Mouse (Mus musculus): ENCODE results near the gene Rock2. TPM values are rescaled to one million over a fixed set of nuclear protein-coding genes. Genes with fewer than 3 reads are reported as not detected.

Gene Rock2
- 11.7 and 14.4 TPM in 2 replicates for polyA plus RNA-seq (2014; fragmentation: Nextera tagmentation; extraction: Ambion mirVana)

DNA sequence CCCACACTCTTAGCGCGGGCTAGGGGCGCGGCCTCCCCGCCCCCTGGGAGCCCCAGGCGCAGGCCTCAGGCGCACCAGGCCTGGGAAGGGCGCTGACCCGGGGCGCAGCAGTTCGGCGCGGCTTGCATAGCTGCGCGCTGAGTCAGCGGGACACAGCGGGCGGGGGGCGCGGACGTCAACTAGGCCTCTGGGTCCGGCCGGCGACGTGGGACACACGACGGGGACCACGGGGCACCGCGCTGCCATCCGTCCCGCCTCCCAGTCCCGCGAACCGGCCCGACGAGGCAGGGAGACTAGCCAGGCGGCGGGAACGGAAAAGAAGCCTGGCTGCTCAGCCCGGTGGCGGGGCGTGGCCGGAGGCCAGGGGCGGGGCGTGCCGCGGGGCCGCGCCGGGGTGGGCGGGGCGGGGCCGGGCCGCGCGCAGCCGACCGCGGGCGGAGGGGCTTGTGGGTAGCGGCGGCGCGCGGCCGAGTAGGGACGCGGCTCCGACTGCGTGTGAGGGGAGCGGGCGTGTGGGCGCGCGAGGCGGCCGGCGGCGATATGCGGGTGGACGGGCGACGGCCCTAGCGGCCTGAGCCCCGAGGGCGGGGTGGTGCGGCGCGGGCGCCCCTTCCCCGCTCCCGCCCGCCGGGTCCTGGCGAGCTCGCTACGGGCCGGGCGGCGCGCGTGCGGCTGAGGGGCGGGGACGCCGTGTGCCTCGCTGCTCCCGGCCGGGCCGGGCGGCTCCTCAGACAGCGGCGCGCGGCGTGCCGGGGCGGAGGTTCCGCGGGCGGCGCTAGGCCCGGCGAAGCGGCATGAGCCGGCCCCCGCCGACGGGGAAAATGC lies at the start of gene Rock2:
Gene Rock2, plus strand, starts transcription at position 500 of the 825 bp plus-strand sequence.
- under 1% methylated on average over 102 of the region's 130 CpGs for WGBS
- H3K27ac ChIP-seq (ENCODE audit: low read depth, low read length) = peak within 1 kb of the TSS; percentile 89
- peak within 1 kb of the TSS; percentile 92 for H3K9ac ChIP-seq (ENCODE audit: low read depth, low read length)
- DNase-seq (ENCODE audit: low spot score) (peak; percentile 91), ATAC-seq (replicated peaks; ENCODE audit: low FRiP score) (peak; percentile 88)
- H3K9me3 ChIP-seq (ENCODE audit: control insufficient read depth, low read length) = no peaks in the 10 kb centered on the region
- H3K36me3 ChIP-seq (ENCODE audit: control insufficient read depth, insufficient read depth, low read length) = no peaks in the 10 kb centered on the region
- peaks cover 24% of the 10 kb centered on the region for H3K4me1 ChIP-seq (replicated peaks; ENCODE audit: control insufficient read depth, insufficient read depth, low read length)
- H3K27me3 ChIP-seq (replicated peaks; ENCODE audit: control insufficient read depth, insufficient read depth, low read length) = no peaks in the 10 kb centered on the region
- H3K4me3 ChIP-seq (ENCODE audit: low read depth, low read length) = peak within 1 kb of the TSS; percentile 93
- H3K4me2 ChIP-seq = peak within 1 kb of the TSS; percentile 95

DNA sequence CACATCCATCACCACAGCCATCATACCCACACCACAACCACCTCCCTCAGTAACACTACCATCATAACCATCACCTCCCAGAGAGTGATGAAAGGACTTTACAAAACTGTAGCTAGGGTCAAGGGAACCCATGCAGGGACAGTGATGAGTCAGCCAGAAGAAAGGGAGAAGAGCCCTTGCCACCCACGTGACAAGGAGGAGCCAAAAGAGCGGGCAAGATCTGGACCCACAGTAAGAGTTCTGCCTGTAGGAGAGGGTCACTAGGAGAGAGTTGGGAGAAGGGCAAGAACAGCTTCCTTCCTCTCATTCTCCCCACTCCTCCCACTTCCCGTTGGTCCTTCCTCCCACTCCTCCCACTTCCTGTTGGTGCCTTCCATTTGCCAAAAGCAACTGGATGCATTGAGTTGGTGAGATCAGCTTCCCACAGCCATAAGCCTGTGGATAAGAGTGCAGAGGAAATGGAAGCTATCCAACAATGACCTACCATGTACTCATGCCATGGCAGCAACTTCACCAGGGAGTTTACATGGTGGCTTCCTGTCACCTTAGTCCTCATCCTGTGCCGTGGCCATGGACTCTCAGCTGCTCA lies 47.4 kb upstream of the Rock2 start:
- WGBS = 55% methylated on average over 4 of the region's 4 CpGs
- Histone ChIP-seq H3K4me1 (replicated peaks; ENCODE audit: control insufficient read depth, insufficient read depth, low read length) (no peaks in the 10 kb centered on the region), H3K9me3 (ENCODE audit: control insufficient read depth, low read length) (no peaks in the 10 kb centered on the region), H3K9ac (ENCODE audit: low read depth, low read length) (no peak overlapping the region), H3K27ac (ENCODE audit: low read depth, low read length) (no peak overlapping the region), H3K27me3 (replicated peaks; ENCODE audit: control insufficient read depth, insufficient read depth, low read length) (no peaks in the 10 kb centered on the region), H3K4me3 (ENCODE audit: low read depth, low read length) (no peak overlapping the region), H3K4me2 (no peak overlapping the region), H3K36me3 (ENCODE audit: control insufficient read depth, insufficient read depth, low read length) (no peaks in the 10 kb centered on the region)
- ATAC-seq (replicated peaks; ENCODE audit: low FRiP score) (no peak), DNase-seq (ENCODE audit: low spot score) (no peak)

GRCm38 (mm10) chr12:16848501-16848900 lies 46.2 kb upstream of the Rock2 start:
- no peak for ATAC-seq (replicated peaks; ENCODE audit: low FRiP score)
- Histone ChIP-seq H3K27ac (ENCODE audit: low read depth, low read length) (no peak overlapping the region), H3K4me2 (no peak overlapping the region), H3K36me3 (ENCODE audit: control insufficient read depth, insufficient read depth, low read length) (no peaks in the 10 kb centered on the region), H3K4me1 (replicated peaks; ENCODE audit: control insufficient read depth, insufficient read depth, low read length) (no peaks in the 10 kb centered on the region), H3K9ac (ENCODE audit: low read depth, low read length) (no peak overlapping the region), H3K4me3 (ENCODE audit: low read depth, low read length) (no peak overlapping the region), H3K9me3 (ENCODE audit: control insufficient read depth, low read length) (no peaks in the 10 kb centered on the region), H3K27me3 (replicated peaks; ENCODE audit: control insufficient read depth, insufficient read depth, low read length) (no peaks in the 10 kb centered on the region)
- DNase-seq (ENCODE audit: low spot score) = no peak
- WGBS = 83% methylated on average over 2 of the region's 2 CpGs

- no peaks in the 10 kb centered on the region for H3K36me3 ChIP-seq (ENCODE audit: control insufficient read depth, insufficient read depth, low read length)
- no peak overlapping the region for H3K4me2 ChIP-seq
- WGBS = 51% methylated on average over 2 of the region's 2 CpGs
- DNase-seq (ENCODE audit: low spot score) (no peak), ATAC-seq (replicated peaks; ENCODE audit: low FRiP score) (no peak)
- H3K27ac ChIP-seq (ENCODE audit: low read depth, low read length) = no peak overlapping the region
- H3K9me3 ChIP-seq (ENCODE audit: control insufficient read depth, low read length) = no peaks in the 10 kb centered on the region
- H3K9ac ChIP-seq (ENCODE audit: low read depth, low read length) = no peak overlapping the region
- H3K4me3 ChIP-seq (ENCODE audit: low read depth, low read length) = no peak overlapping the region
- H3K4me1 ChIP-seq (replicated peaks; ENCODE audit: control insufficient read depth, insufficient read depth, low read length) = no peaks in the 10 kb centered on the region
- H3K27me3 ChIP-seq (replicated peaks; ENCODE audit: control insufficient read depth, insufficient read depth, low read length) = no peaks in the 10 kb centered on the region
Observed at GRCm38 (mm10) chr12:16849821-16850220, 44.9 kb upstream of the Rock2 start.

GRCm38 (mm10) chr12:16850431-16851375 lies 44.0 kb upstream of the Rock2 start:
- Histone ChIP-seq H3K4me3 (ENCODE audit: low read depth, low read length) (no peak overlapping the region), H3K4me1 (replicated peaks; ENCODE audit: control insufficient read depth, insufficient read depth, low read length) (no peaks in the 10 kb centered on the region), H3K9me3 (ENCODE audit: control insufficient read depth, low read length) (no peaks in the 10 kb centered on the region), H3K9ac (ENCODE audit: low read depth, low read length) (no peak overlapping the region), H3K27me3 (replicated peaks; ENCODE audit: control insufficient read depth, insufficient read depth, low read length) (no peaks in the 10 kb centered on the region), H3K4me2 (no peak overlapping the region), H3K27ac (ENCODE audit: low read depth, low read length) (no peak overlapping the region), H3K36me3 (ENCODE audit: control insufficient read depth, insufficient read depth, low read length) (no peaks in the 10 kb centered on the region)
- 47% methylated on average over 16 of the region's 16 CpGs for WGBS
- DNase-seq (ENCODE audit: low spot score) = no peak
- no peak; the same call in 1 of the 2 replicates for ATAC-seq (replicated peaks; ENCODE audit: low FRiP score)

DNA sequence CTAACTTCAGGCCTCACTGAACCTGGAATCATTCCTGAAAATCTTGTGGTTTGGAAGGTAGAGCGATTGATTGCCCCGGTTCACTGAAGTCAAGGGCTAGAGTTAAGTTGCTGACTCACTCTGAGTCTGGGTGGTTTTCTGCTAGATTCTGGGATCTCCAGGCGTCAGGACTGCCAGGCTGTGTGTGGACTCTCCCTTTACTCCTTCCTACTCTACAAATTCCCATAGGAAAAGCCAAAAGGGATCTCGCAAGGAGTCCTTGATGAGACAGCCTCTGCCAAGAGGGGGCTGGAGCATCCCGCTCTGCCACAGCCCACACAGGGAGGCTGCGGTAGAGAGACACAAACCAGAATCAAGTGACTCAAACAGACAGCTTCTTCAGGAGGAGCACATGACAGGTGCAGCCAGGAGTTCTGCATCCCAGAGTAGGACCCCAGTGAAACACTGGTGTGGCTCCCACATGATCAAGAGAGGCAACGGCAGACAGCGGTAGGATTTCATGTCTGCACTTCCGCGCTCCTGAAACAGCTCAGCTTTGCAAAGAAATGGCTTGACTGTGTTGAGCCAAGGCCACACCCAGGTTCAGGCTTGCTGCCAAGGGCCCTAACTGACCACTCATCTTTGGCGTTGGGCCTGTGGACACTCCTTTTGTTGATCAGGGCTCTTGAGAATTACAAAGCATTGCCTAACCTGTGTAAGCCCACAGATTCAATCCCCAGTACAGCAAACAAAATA lies 41.1 kb upstream of the Rock2 start:
- Histone ChIP-seq H3K4me2 (no peak overlapping the region), H3K9me3 (ENCODE audit: control insufficient read depth, low read length) (no peaks in the 10 kb centered on the region), H3K27me3 (replicated peaks; ENCODE audit: control insufficient read depth, insufficient read depth, low read length) (no peaks in the 10 kb centered on the region), H3K4me3 (ENCODE audit: low read depth, low read length) (no peak overlapping the region), H3K36me3 (ENCODE audit: control insufficient read depth, insufficient read depth, low read length) (no peaks in the 10 kb centered on the region), H3K9ac (ENCODE audit: low read depth, low read length) (no peak overlapping the region), H3K4me1 (replicated peaks; ENCODE audit: control insufficient read depth, insufficient read depth, low read length) (no peaks in the 10 kb centered on the region), H3K27ac (ENCODE audit: low read depth, low read length) (no peak overlapping the region)
- WGBS = 77% methylated on average over 11 of the region's 11 CpGs
- ATAC-seq (replicated peaks; ENCODE audit: low FRiP score) = no peak
- no peak for DNase-seq (ENCODE audit: low spot score)

DNA sequence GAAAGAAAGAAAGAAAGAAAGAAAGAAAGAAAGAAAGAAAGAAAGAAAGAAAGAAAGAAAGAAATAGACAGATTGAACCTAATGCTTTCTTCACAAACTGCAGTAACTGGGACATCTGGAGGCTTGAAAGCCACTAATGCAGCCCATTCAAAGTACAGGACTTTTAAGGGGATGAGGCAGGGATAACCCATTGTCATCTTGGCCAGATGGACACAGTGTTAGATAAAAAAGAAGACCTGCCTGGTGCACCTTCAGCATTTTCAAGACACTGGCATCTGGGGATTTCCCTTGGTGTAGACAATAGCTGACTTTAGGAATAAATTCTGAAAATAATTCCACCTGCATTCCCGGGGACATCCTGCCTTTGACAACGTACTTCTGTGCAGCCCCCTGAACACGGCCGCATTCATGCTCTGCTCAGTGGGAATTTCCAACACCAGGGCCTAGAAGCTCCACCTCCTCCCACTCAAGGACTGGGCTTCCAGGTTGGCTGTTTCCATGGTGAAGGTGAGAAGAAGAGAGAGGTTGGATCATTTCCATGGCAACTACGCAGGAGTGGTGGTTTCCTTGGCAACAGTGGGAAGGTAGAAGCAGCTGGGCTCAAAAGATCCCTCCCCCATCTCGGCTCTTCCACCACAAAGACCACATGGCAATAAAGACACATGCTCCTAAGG lies 38.9 kb upstream of the Rock2 start:
- ATAC-seq (replicated peaks; ENCODE audit: low FRiP score) (no peak), DNase-seq (ENCODE audit: low spot score) (no peak)
- H3K4me1 ChIP-seq (replicated peaks; ENCODE audit: control insufficient read depth, insufficient read depth, low read length) = no peaks in the 10 kb centered on the region
- H3K9ac ChIP-seq (ENCODE audit: low read depth, low read length) = no peak overlapping the region
- H3K4me3 ChIP-seq (ENCODE audit: low read depth, low read length) = no peak overlapping the region
- no peaks in the 10 kb centered on the region for H3K9me3 ChIP-seq (ENCODE audit: control insufficient read depth, low read length)
- H3K27ac ChIP-seq (ENCODE audit: low read depth, low read length) = no peak overlapping the region
- WGBS = 58% methylated on average over 6 of the region's 6 CpGs
- no peaks in the 10 kb centered on the region for H3K36me3 ChIP-seq (ENCODE audit: control insufficient read depth, insufficient read depth, low read length)
- H3K4me2 ChIP-seq = no peak overlapping the region
- no peaks in the 10 kb centered on the region for H3K27me3 ChIP-seq (replicated peaks; ENCODE audit: control insufficient read depth, insufficient read depth, low read length)

DNA sequence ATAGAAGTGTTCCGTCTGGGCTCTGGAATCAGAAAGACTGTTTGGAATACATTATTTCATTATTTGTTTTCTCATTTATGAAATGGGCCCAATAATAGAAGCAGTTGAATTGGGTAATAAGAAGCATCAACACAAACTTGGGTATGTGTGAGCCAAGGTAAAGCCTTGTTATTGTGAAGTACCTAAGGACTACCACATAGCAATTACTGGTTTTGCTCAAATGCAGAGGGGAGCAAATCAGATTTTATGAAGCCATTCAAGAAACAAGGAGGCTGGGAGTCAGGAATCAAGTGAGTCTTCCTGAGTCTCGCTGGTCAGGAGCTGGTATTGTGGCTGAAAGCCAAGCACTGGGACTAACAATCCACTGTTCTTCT lies 38.4 kb upstream of the Rock2 start:
- no peak overlapping the region for H3K27ac ChIP-seq (ENCODE audit: low read depth, low read length)
- H3K9ac ChIP-seq (ENCODE audit: low read depth, low read length) = no peak overlapping the region
- DNase-seq (ENCODE audit: low spot score) (no peak), ATAC-seq (replicated peaks; ENCODE audit: low FRiP score) (no peak)
- 71% methylated on average over 2 of the region's 2 CpGs for WGBS
- no peaks in the 10 kb centered on the region for H3K27me3 ChIP-seq (replicated peaks; ENCODE audit: control insufficient read depth, insufficient read depth, low read length)
- H3K4me1 ChIP-seq (replicated peaks; ENCODE audit: control insufficient read depth, insufficient read depth, low read length) = no peaks in the 10 kb centered on the region
- H3K36me3 ChIP-seq (ENCODE audit: control insufficient read depth, insufficient read depth, low read length) = no peaks in the 10 kb centered on the region
- H3K4me2 ChIP-seq = no peak overlapping the region
- H3K9me3 ChIP-seq (ENCODE audit: control insufficient read depth, low read length) = no peaks in the 10 kb centered on the region
- no peak overlapping the region for H3K4me3 ChIP-seq (ENCODE audit: low read depth, low read length)

Data from liver, embryonic 11.5 days (tissue).